Mouse (Mus musculus) Muller cell, postnatal 12 days (primary cell): ENCODE measurements at regions not wholly inside any gene's neighbourhood (a gene's known extent, or its start where the extent isn't known, plus 50 kb on each side); places are given as distances from the start of the nearest gene placed in this dataset.

Source experiments
- DNase-seq: peaks from one replicate; pipeline ENCODE4 v3.0.0-alpha.2; 2015; ENCODE audit errors: inconsistent ontology term

- DNase-seq: no peak
Observed at GRCm38 (mm10) chr7:37337616-37338015, 435.8 kb downstream of the Zfp536 start.

GRCm38 (mm10) chr7:37338067-37338501 lies 435.4 kb downstream of the Zfp536 start:
- no peak for DNase-seq

- peak; percentile 40 for DNase-seq
Observed at GRCm38 (mm10) chr7:37342613-37343012, 430.8 kb downstream of the Zfp536 start.

GRCm38 (mm10) chr7:37343021-37343593 lies 430.3 kb downstream of the Zfp536 start:
- DNase-seq: peak; percentile 41

- DNase-seq: no peak
Observed at GRCm38 (mm10) chr7:37343691-37344233, 429.7 kb downstream of the Zfp536 start.

- peak; percentile 81 for DNase-seq
Observed at GRCm38 (mm10) chr7:37346041-37346440, 427.4 kb downstream of the Zfp536 start.

- peak; percentile 81 for DNase-seq
Observed at GRCm38 (mm10) chr7:37357647-37358395, 415.6 kb downstream of the Zfp536 start.

GRCm38 (mm10) chr7:37358492-37358891 lies 414.9 kb downstream of the Zfp536 start:
- DNase-seq: no peak

- DNase-seq: no peak
Observed at GRCm38 (mm10) chr7:37359473-37359872, 414.0 kb downstream of the Zfp536 start.

GRCm38 (mm10) chr7:37360171-37360570 lies 413.3 kb downstream of the Zfp536 start:
- DNase-seq: no peak

- DNase-seq: peak; percentile 87
Observed at GRCm38 (mm10) chr7:37361802-37362441, 411.5 kb downstream of the Zfp536 start.

- peak; percentile 43 for DNase-seq
Observed at GRCm38 (mm10) chr7:37362879-37363278, 410.6 kb downstream of the Zfp536 start.

GRCm38 (mm10) chr7:37363629-37364175 lies 409.7 kb downstream of the Zfp536 start:
- peak; percentile 89 for DNase-seq

- DNase-seq: peak; percentile 87
Observed at GRCm38 (mm10) chr7:37364221-37364620, 409.2 kb downstream of the Zfp536 start.

- no peak for DNase-seq
Observed at GRCm38 (mm10) chr7:37366006-37366405, 407.4 kb downstream of the Zfp536 start.

- DNase-seq: no peak
Observed at GRCm38 (mm10) chr7:37369698-37370097, 403.7 kb downstream of the Zfp536 start.

- peak; percentile 89 for DNase-seq
Observed at GRCm38 (mm10) chr7:37373864-37374263, 399.6 kb downstream of the Zfp536 start.

- no peak for DNase-seq
Observed at GRCm38 (mm10) chr7:37375044-37375443, 398.4 kb downstream of the Zfp536 start.

GRCm38 (mm10) chr7:37375591-37375990 lies 397.9 kb downstream of the Zfp536 start:
- DNase-seq: peak; percentile 84

- DNase-seq: peak; percentile 49
Observed at GRCm38 (mm10) chr7:37376207-37376606, 397.2 kb downstream of the Zfp536 start.

GRCm38 (mm10) chr7:37377889-37378521 lies 395.4 kb downstream of the Zfp536 start:
- DNase-seq: no peak

- no peak for DNase-seq
Observed at GRCm38 (mm10) chr7:37387871-37388270, 385.6 kb downstream of the Zfp536 start.
